In genomic region chr12:65075733-65076310, GRCm38 (mm10) we compare ENCODE assay signal across 8 mouse cellular contexts. TPM values are rescaled to one million over a fixed set of nuclear protein-coding genes. Genes with fewer than 3 reads are reported as not detected.
DNase-seq lines count a peak whose midpoint lies in the region; ATAC-seq lines count a peak whose summit lies in the region.

No protein-coding gene starts in this region.

- no peaks in the 10 kb centered on the region for H3K27me3 ChIP-seq in erythroblast, embryonic 14.5 days (ENCODE audit: control insufficient read depth)

- H3K4me3 ChIP-seq in erythroblast, embryonic 14.5 days (replicated peaks): peak overlapping the region; percentile 87

- no peaks in the 10 kb centered on the region for H3K9me3 ChIP-seq in erythroblast, embryonic 14.5 days (ENCODE audit: control insufficient read depth, low read length)

- H3K36me3 ChIP-seq in erythroblast, embryonic 14.5 days (ENCODE audit: control insufficient read depth): peaks cover 28% of the 10 kb centered on the region

- no peak for ATAC-seq in erythroblast, adult 5-6 weeks (replicated peaks; ENCODE audit: low FRiP score, poor library complexity, severe bottlenecking)
- peak; percentile 2 for ATAC-seq in granulocyte monocyte progenitor cell, adult 5-6 weeks (replicated peaks; ENCODE audit: poor library complexity, severe bottlenecking)
- ATAC-seq in megakaryocyte progenitor cell, adult 5-6 weeks (replicated peaks; ENCODE audit: poor library complexity): peak; percentile 10

- peak; percentile 4 for DNase-seq in retina, postnatal 7 days (ENCODE audit: low read depth, low spot score)
- no peak for DNase-seq in retina, embryonic 14.5 days (ENCODE audit: low spot score)
- no peak for DNase-seq in retina, postnatal 1 day
- DNase-seq in layer of hippocampus, adult 11-12 months (ENCODE audit: low spot score): no peak

- peaks cover 55% of the 10 kb centered on the region for H3K4me1 ChIP-seq in erythroblast, embryonic 14.5 days (ENCODE audit: control insufficient read depth)

RNA-seq across cellular contexts. Expression of gene Fancm, which starts 0.4 kb away (rescaled TPM):
- 0.09 and 0.20 TPM in 2 replicates for polyA plus RNA-seq in erythroblast, embryonic 14.5 days (2012)
- total RNA-seq in erythroblast, adult 5-6 weeks (2015; ENCODE audit: low replicate concordance): 4.2 and 6.5 TPM in 2 replicates
- 15.2 and 34.8 TPM in 2 replicates for total RNA-seq in erythroblast, adult 5-6 weeks (2017; ENCODE audit: low replicate concordance)
- total RNA-seq in granulocyte monocyte progenitor cell, adult 5-6 weeks (2014; fragmentation: Nextera tagmentation): 33.3 and 36.6 TPM in 2 replicates
- total RNA-seq in granulocyte monocyte progenitor cell, adult 5-6 weeks (2017): 25.3 and 26.5 TPM in 2 replicates
- total RNA-seq in megakaryocyte progenitor cell, adult 5-6 weeks (2015): 19.7 and 21.3 TPM in 2 replicates
- total RNA-seq in megakaryocyte progenitor cell, adult 5-6 weeks (2017): 17.4 and 18.4 TPM in 2 replicates

RNA-seq across cellular contexts. Expression of gene Fkbp3, which starts 2.0 kb away (rescaled TPM):
- 3.2 and 3.5 TPM in 2 replicates for polyA plus RNA-seq in erythroblast, embryonic 14.5 days (2012)
- 33.0 and 42.5 TPM in 2 replicates for total RNA-seq in erythroblast, adult 5-6 weeks (2015; ENCODE audit: low replicate concordance)
- 38.3 and 40.3 TPM in 2 replicates for total RNA-seq in erythroblast, adult 5-6 weeks (2017; ENCODE audit: low replicate concordance)
- total RNA-seq in granulocyte monocyte progenitor cell, adult 5-6 weeks (2014; fragmentation: Nextera tagmentation): 232 and 249 TPM in 2 replicates
- total RNA-seq in granulocyte monocyte progenitor cell, adult 5-6 weeks (2017): 266 and 303 TPM in 2 replicates
- total RNA-seq in megakaryocyte progenitor cell, adult 5-6 weeks (2015): 260 and 261 TPM in 2 replicates
- 259 and 284 TPM in 2 replicates for total RNA-seq in megakaryocyte progenitor cell, adult 5-6 weeks (2017)

RNA-seq across cellular contexts. Expression of gene Prpf39, which starts 39.7 kb away (rescaled TPM):
- 0.24 and 0.36 TPM in 2 replicates for polyA plus RNA-seq in erythroblast, embryonic 14.5 days (2012)
- 16.9 and 23.0 TPM in 2 replicates for total RNA-seq in erythroblast, adult 5-6 weeks (2015; ENCODE audit: low replicate concordance)
- 45.9 and 51.0 TPM in 2 replicates for total RNA-seq in erythroblast, adult 5-6 weeks (2017; ENCODE audit: low replicate concordance)
- 52.5 and 55.4 TPM in 2 replicates for total RNA-seq in granulocyte monocyte progenitor cell, adult 5-6 weeks (2014; fragmentation: Nextera tagmentation)
- total RNA-seq in granulocyte monocyte progenitor cell, adult 5-6 weeks (2017): 73.2 and 91.2 TPM in 2 replicates
- 53.4 and 70.1 TPM in 2 replicates for total RNA-seq in megakaryocyte progenitor cell, adult 5-6 weeks (2015)
- 55.6 and 102 TPM in 2 replicates for total RNA-seq in megakaryocyte progenitor cell, adult 5-6 weeks (2017)

Comparison
In these comparisons a context has a peak if more than half of its experiments do, and no peak if none do; other contexts are left out.
1. RNA of gene Fkbp3, which starts 2.0 kb away (total RNA-seq): 259 to 284 TPM in megakaryocyte progenitor cell, adult 5-6 weeks and 232 to 303 TPM in granulocyte monocyte progenitor cell, adult 5-6 weeks; 33.0 to 42.5 TPM in erythroblast, adult 5-6 weeks; every median in the first group is over 4 times any median in the second.